Mouse (Mus musculus) liver, embryonic 12.5 days (tissue): ENCODE results near the gene St3gal5. TPM values are rescaled to one million over a fixed set of nuclear protein-coding genes. Genes with fewer than 3 reads are reported as not detected.

Experiments used
- ATAC-seq: fragments of 200-750 bp; cut with Nextera tagmentation; 2 replicates; pipeline ENCODE4 v1.8.0; 2017; ENCODE audit warnings: moderate number of reproducible peaks, mild to moderate bottlenecking, moderate library complexity
- H3K27ac ChIP-seq: fragments of 300-500 bp; sonication (generic); 2 replicates; pipeline ENCODE4 v1.5.1; 2016; ENCODE audit warnings: mild to moderate bottlenecking
- H3K27me3 ChIP-seq: fragments of 300-500 bp; sonication (generic); replicated peaks from 2 replicates; pipeline ENCODE4 v1.6.1; 2016; ENCODE audit warnings: mild to moderate bottlenecking, moderate library complexity
- H3K36me3 ChIP-seq: fragments of 300-500 bp; sonication (generic); 2 replicates; pipeline ENCODE4 v1.6.1; 2016; ENCODE audit warnings: mild to moderate bottlenecking, moderate library complexity
- H3K4me1 ChIP-seq: fragments of 300-500 bp; sonication (generic); 2 replicates; pipeline ENCODE4 v1.6.1; 2016
- H3K4me2 ChIP-seq: fragments of 300-500 bp; sonication (generic); 2 replicates; pipeline ENCODE4 v1.6.1; 2016; ENCODE audit warnings: mild to moderate bottlenecking, moderate library complexity
- H3K4me3 ChIP-seq: fragments of 300-500 bp; sonication (generic); 2 replicates; pipeline ENCODE4 v1.5.1; 2016; ENCODE audit warnings: mild to moderate bottlenecking, moderate library complexity
- H3K9ac ChIP-seq: fragments of 300-500 bp; sonication (generic); 2 replicates; pipeline ENCODE4 v1.6.1; 2016; ENCODE audit warnings: mild to moderate bottlenecking, moderate library complexity
- H3K9me3 ChIP-seq: fragments of 300-500 bp; sonication (generic); replicated peaks from 2 replicates; pipeline ENCODE4 v1.6.1; 2016; ENCODE audit warnings: mild to moderate bottlenecking, moderate library complexity
- WGBS: fragments of 180-500 bp; shearing (Covaris S2); methylation state at CpG from one replicate; pipeline ENCODE4 v1.1.7; 2016; ENCODE audit not compliant: insufficient replicate concordance; 5-methylcytosine and 5-hydroxymethylcytosine counted together
- polyA plus RNA-seq: library from polyadenylated mRNA; unstranded; fragments of >200 nt; fragmentation: Nextera tagmentation; extraction: Ambion mirVana; gene quantifications from 2 replicates; pipeline ENCODE4 v1.2.1, GENCODE M21; 2016

The St3gal5 gene
- polyA plus RNA-seq, 1 experiment from 2014 or later = 166 TPM

DNA sequence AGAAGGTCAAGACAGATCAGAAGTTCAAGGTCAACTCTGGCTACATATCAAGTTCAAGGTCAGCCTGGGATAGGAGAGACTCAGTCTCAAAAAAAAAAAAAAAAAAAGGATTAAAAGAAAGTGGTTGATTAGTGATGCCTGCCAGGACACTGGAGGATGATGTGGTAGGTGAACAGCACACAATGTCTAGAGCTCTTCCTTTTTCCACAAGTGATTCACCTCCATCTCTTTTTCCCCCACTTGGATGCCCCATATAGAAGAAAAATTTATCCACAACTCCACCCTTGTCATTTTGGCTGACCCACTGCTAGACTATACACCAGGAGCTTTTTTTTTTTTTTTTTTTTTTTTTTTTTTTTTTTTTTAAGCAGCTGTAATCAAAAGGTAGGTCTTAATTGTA is 100.1 kb downstream of the St3gal5 start:
- peaks cover 4% of the 10 kb centered on the region; the same call in 1 of the 2 replicates for H3K4me1 ChIP-seq
- ATAC-seq = no peak
- H3K27me3 ChIP-seq = peaks cover 39% of the 10 kb centered on the region; the same call in 1 of the 2 replicates
- H3K36me3 ChIP-seq = no peaks in the 10 kb centered on the region
- H3K27ac ChIP-seq = no peak overlapping the region
- no peak overlapping the region for H3K4me2 ChIP-seq
- H3K9ac ChIP-seq = no peak overlapping the region
- H3K9me3 ChIP-seq = no peaks in the 10 kb centered on the region
- H3K4me3 ChIP-seq = no peak overlapping the region

- no peak overlapping the region for H3K4me3 ChIP-seq
- no peaks in the 10 kb centered on the region for H3K9me3 ChIP-seq
- H3K9ac ChIP-seq = no peak overlapping the region
- H3K27ac ChIP-seq = no peak overlapping the region
- H3K27me3 ChIP-seq = peaks cover 37% of the 10 kb centered on the region; the same call in 1 of the 2 replicates
- 47% methylated on average over 11 of the region's 11 CpGs for WGBS
- no peak overlapping the region for H3K4me2 ChIP-seq
- no peaks in the 10 kb centered on the region for H3K36me3 ChIP-seq
- no peak for ATAC-seq
- peaks cover 4% of the 10 kb centered on the region; the same call in 1 of the 2 replicates for H3K4me1 ChIP-seq
Observed at GRCm38 (mm10) chr6:72200595-72201256, 103.3 kb downstream of the St3gal5 start.

DNA sequence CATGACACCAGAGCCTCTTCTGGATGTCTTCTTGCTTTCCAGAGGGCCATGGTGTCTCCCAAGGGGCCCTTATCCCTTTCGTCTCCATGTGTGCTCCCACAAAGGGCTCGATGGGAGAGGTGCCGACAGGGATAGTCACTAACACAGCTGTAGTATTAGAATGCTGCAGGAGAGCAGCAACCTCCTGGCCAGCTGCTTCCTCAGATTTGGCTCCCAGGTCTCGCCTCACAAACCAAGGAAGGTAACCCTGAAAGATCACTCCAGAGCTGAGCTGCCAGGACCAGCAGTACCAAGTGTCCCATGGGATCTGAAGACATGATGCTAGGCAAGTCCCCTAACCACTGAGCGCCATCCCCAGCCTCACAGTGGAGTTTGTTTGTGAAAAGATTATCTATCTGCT is 105.3 kb downstream of the St3gal5 start:
- no peaks in the 10 kb centered on the region for H3K9me3 ChIP-seq
- no peak overlapping the region for H3K4me3 ChIP-seq
- no peak for ATAC-seq
- H3K4me1 ChIP-seq = peaks cover 4% of the 10 kb centered on the region; the same call in 1 of the 2 replicates
- 70% methylated on average over 5 of the region's 5 CpGs for WGBS
- H3K27ac ChIP-seq = no peak overlapping the region
- H3K4me2 ChIP-seq = no peak overlapping the region
- no peaks in the 10 kb centered on the region for H3K36me3 ChIP-seq
- H3K9ac ChIP-seq = no peak overlapping the region
- peaks cover 41% of the 10 kb centered on the region; the same call in 1 of the 2 replicates for H3K27me3 ChIP-seq

GRCm38 (mm10) chr6:72203279-72203678 is 105.9 kb downstream of the St3gal5 start:
- Histone ChIP-seq H3K9ac (no peak overlapping the region), H3K9me3 (no peaks in the 10 kb centered on the region), H3K4me1 (peaks cover 4% of the 10 kb centered on the region; the same call in 1 of the 2 replicates), H3K4me2 (no peak overlapping the region), H3K4me3 (no peak overlapping the region), H3K27me3 (peaks cover 44% of the 10 kb centered on the region; the same call in 1 of the 2 replicates), H3K36me3 (no peaks in the 10 kb centered on the region), H3K27ac (no peak overlapping the region)
- 47% methylated on average over 5 of the region's 5 CpGs for WGBS
- ATAC-seq = no peak

Other genes with a start within 250 kb of the St3gal5 start
- 100 and 102 TPM in 2 replicates for gene Ptcd3, start 188.8 kb upstream of the St3gal5 start, polyA plus RNA-seq
- 30.9 and 33.0 TPM in 2 replicates for gene Polr1a, start 188.5 kb upstream of the St3gal5 start, polyA plus RNA-seq
- 2.0 and 2.1 TPM in 2 replicates for gene Atoh8, start 138.0 kb downstream of the St3gal5 start, polyA plus RNA-seq
- gene Sftpb, start 207.0 kb downstream of the St3gal5 start, polyA plus RNA-seq = not detected in 2 replicates
- 68.0 and 72.6 TPM in 2 replicates for gene Usp39, start 247.6 kb downstream of the St3gal5 start, polyA plus RNA-seq
- 17.5 and 17.8 TPM in 2 replicates for gene 0610030E20Rik, start 249.7 kb downstream of the St3gal5 start, polyA plus RNA-seq